Mouse (Mus musculus): ENCODE measurements around the gene Isoc2b.

The Isoc2b gene

DNA sequence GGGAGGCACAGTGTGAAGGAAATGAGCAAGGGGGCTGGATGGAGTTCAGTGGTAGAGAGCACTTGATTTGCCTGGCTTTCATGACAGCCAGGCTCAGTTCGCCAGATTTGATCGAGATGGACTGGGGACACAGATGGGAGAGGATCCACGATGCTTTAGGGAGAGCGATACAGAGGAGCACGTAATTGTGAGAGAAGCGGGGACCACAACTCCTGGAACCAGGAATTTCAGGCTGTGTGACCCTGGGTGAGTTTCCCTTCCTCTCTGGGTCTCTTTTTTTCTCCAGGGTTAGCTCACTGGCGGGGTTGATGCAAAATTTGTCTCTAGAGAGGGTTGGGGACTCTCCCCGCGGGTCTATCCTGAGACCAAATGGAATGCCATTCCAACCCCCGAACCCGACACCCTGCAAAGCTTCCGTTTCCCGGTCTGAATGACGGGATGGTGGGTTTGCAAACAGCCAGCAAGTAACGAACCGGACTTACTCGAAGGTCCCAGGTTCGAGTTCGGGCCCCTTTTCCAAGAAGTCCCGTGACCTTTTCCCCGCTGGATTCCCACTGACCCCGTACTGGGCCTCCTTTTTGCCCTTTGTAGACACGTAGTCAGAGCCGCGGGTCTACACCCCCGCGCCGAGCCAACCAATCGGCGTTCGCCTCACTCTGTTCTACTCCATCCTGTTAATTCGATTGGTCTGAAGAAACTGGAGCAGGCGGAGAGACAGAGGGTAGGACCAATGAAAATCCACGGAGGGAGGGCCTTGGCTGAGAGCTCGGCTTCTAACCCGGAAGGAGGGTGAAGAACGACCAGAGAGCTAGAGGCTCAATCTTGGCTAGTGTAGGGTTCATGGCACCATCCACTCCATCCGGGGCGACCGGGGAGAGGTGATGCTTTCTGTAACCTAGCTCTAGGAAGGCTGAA lies 4.2 kb downstream of the Isoc2b start:
- in situ Hi-C loops (cut with MseI, MboI): loop anchor here in 1 of 2 experiments (10.0 kb wide), 1 partner anchor 61 kb away; no protein-coding TSS in a partner anchor

DNA sequence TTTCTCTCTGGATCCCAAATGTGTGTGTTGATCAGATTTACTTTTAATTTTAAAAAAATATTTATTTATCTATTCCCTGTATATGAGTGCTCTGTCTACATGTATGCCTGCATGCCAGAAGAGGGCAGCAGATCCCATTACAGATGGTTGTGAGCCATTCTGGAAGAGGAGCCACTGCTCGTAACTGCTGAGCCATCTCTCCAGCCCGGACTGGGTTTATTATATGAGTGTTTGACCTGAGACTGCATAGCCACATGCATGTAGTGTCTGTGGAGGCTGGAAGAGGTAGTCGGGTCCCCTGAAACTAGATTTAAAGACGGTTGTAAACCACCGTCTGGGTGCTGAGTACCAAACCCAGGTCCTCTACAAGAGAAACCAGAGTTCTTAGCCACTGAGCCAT lies 5.0 kb downstream of the Isoc2b start:
- in situ Hi-C loops (cut with MseI, MboI): loop anchor here in 1 of 2 experiments (10.0 kb wide), 1 partner anchor 60 kb away; no protein-coding TSS in a partner anchor

GRCm38 (mm10) chr7:4864130-4864845 lies 5.8 kb downstream of the Isoc2b start:
- in situ Hi-C loops (cut with MseI, MboI): loop anchor here in 1 of 2 experiments (10.0 kb wide), 1 partner anchor 59 kb away; no protein-coding TSS in a partner anchor

DNA sequence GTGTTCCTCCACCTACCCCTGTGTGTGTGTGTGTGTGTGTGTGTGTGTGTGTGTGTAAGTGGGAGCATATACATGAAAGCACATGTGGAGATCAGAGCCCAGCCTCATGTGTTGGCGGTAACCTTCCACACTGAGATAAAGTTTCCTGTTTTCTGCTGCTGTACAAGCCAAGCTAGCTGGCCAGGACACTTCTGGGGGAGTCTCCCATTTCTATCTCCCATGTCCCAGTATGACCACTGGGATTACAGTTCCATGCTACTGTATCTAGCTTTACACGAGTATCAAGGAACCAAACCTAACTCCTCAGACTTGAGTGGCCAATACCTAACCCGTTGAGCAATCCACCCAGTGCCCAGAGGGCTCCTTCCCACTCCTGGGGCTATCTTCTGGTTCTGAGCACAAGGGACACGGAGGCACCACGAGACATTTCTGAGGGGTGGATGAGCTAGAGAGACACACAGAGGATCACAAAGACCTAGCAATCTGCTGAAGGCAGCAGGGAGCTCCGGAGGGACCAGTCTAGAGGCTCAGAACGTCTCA lies 6.4 kb downstream of the Isoc2b start:
- in situ Hi-C loops (cut with MseI, MboI): loop anchor here in 1 of 2 experiments (10.0 kb wide), 1 partner anchor 59 kb away; no protein-coding TSS in a partner anchor

- in situ Hi-C loops (cut with MseI, MboI): loop anchor here in 1 of 2 experiments (10.0 kb wide), 1 partner anchor 58 kb away; no protein-coding TSS in a partner anchor
Observed at GRCm38 (mm10) chr7:4863041-4863440, 7.0 kb downstream of the Isoc2b start.

DNA sequence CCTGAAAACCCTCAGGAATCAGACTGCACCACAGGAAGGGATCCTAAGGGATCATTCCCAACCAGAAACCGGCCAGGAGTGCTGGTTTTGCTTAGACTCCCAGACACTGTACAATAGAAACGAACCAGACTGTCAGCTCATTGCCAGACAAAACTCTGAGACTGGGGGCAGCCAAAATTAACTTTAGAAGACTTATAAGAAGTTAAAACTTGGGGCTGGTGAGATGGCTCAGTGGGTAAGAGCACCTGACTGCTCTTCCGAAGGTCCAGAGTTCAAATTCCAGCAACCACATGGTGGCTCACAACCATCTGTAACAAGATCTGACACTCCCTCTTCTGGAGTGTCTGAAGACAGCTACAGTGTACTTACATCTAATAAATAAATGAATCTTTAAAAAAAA lies 9.1 kb downstream of the Isoc2b start:
- in situ Hi-C loops (cut with MseI, MboI): loop anchor here in 1 of 2 experiments (10.0 kb wide), 1 partner anchor 56 kb away; no protein-coding TSS in a partner anchor

GRCm38 (mm10) chr7:4859418-4859978 lies 10.6 kb downstream of the Isoc2b start:
- in situ Hi-C loops (cut with MseI, MboI): no loop called here

DNA sequence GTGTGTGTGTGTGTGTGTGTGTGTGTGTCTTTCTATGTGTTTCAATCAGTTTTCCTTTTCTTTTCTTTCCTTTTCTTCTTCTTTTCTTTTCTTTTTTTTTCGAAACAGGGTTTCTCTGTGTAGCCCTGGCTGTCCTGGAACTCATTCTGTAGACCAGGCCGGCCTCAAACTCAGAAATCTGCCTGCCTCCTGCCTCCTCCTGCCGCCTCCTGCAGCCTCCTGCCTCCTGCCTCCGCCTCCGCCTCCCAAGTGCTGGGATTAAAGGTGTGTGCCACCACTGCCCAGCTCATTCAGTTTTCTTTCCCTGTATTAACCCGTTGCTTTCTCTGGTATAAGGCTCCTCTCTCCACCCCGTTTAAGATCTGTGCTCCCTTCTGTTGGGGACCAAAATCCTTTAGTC lies 12.7 kb downstream of the Isoc2b start:
- in situ Hi-C loops (cut with MseI, MboI): no loop called here

DNA sequence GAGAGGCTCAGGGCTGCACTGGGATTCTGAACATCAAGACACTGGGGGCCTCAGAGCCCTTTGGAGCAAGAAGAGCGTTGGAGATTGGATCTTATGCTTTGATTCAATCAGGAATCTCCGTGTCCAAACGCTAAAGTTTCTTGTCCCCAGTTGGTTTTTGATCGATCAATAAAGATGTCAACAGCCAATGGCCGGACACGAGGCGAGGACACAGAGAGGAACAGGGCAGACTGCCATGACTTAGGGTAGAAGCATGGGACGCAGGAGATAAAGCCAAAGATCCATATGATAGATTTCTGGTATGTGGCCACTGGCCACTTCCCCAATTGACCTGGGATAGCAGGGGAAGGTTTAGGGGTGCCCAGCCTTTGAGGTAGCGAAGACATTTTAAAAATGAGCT lies 13.6 kb downstream of the Isoc2b start:
- in situ Hi-C loops (cut with MseI, MboI): no loop called here

DNA sequence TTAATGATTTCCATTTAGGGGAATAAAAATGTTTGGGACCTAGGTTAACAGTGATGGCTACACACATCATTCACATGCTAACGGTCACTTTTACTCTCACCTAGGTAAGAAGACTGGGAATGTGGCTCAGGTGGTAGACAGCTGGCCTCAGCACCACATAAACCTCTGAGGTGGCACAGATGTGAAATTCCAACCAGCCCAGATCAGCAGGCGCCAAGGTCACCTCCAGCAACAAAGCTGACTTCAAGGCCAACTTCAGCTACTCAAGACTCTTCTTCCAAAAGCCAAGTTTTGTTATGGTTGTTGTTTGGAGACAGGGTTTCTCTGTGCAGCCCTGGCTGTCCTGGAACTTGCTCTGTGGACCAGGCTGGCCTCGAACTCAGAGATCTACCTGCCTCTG lies 16.4 kb downstream of the Isoc2b start:
- in situ Hi-C loops (cut with MseI, MboI): no loop called here

DNA sequence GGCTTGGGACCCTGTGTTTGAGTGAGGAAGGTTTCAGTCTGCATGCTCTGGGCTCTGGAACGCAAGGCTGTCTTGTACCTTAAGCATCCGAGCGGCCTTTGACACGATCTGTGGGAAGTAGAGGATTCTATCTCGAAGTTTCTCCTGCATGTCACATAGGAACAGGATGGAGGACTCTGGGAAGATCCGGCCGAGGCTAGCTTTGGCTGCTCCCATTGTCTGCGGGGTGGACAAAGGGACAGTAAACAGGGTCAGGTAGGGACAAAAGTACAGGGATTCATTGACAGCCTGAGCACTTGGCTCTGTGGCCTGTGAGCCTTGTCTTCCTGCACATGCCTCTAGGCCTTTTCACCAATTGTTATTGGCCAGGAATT lies 18.8 kb downstream of the Isoc2b start:
- in situ Hi-C loops (cut with MseI, MboI): no loop called here

DNA sequence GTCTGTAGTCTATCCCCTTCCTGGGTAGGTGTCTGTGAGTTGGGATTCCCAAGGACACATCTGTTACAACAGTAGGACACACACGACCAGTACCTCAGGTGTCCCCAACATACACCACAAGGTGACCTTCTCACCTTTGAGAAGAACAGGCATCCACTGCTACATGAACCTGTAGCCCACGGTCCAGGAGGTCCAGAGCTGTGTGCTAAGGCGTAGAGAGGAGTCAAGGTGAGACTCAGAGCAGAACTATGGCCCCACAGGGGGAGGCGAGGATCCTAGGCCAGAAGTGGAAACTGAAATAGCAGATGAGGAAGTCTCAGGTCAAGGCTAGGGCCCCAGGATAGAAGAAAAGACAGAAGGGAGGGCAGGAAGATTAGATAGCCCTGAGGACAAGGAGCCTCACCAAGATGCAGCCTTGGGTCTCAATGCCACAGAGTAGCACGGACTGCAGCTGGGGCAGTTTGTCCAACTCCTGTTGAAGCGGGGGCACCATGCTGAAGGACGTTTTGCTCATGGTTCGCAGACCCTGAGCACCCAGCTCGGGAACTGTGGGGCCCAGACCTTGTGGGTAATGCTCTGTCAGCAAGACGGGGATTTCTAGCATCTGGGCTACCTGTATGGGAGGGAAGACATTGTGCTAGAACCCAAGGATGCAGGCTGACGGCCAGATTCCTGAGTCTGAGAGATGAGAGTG lies 19.3 kb downstream of the Isoc2b start:
- in situ Hi-C loops (cut with MseI, MboI): no loop called here

GRCm38 (mm10) chr7:4849372-4849771 lies 20.7 kb downstream of the Isoc2b start:
- in situ Hi-C loops (cut with MseI, MboI): no loop called here

DNA sequence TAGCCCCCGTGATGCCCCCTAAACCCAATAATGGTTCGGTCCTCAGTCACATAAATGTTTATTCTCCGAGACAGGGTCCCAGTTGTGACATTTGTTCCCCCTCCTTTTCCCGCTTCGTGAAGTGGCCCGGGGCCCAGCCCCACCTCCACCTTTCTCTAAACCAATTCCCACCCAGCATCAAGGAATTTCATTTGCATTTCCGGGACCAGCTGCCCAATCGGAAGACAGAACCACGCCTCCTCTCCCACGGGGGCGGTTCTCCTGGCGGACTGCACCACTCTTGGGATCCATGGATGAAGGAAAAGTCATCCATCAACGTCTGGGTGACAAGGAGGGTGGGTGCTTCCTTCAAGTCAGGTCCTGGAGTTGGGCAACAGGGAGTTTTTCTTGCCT lies 25.1 kb downstream of the Isoc2b start:
- in situ Hi-C loops (cut with MseI, MboI): no loop called here

GRCm38 (mm10) chr7:4844245-4844916 lies 25.7 kb downstream of the Isoc2b start, which contains the start of gene Shisa7:
TSS of gene Shisa7 (minus strand) at chr7:4844696.
- in situ Hi-C loops (cut with MseI, MboI): no loop called here

- in situ Hi-C loops (cut with MseI, MboI): no loop called here
Observed at GRCm38 (mm10) chr7:4843604-4844244, 26.3 kb downstream of the Isoc2b start.

DNA sequence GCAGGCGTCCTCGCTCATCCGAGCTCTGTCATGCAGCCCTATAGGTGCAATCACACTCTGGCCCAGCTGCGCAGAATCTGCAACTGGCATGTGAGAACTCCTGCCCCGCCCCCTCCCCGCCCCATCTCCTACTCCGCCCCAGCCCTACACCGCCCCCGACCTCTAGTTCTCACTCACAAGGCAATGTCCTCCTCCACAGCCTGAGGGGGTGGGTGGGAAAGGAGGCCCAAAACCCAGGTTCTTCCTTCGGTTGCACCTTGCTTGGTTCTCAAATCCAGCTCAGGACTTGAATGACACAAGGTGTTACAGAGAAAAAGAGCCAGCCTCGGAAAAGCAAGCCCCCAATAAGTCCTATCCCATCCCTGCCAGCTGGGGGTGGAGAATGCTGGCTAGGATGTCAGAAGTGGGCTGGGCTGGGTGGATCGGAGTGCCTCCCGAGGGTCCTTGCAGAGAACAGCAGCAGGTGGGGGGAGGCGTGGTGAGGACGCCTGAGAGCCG lies 27.4 kb downstream of the Isoc2b start:
- in situ Hi-C loops (cut with MseI, MboI): no loop called here

GRCm38 (mm10) chr7:4842077-4842476 lies 28.0 kb downstream of the Isoc2b start:
- in situ Hi-C loops (cut with MseI, MboI): no loop called here

DNA sequence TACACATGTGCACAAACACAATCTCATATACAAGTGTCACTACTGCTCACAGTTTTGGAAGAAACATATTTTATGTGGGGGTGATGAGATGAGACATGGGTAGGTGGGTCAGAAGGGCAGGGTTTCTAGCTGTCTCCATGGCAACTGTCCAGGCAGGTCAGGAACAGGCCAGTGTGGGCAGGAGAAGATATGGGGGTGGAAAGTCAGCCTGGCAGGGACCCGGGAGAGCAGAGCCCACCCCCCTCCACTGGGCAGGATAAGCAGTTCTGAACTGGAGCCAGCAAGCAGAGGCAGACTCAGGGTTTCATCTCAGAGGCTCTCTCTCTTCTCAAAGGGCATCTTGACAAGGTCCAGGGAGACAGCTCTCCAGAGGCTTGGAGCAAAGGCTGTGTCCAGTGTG lies 32.4 kb downstream of the Isoc2b start:
- in situ Hi-C loops (cut with MseI, MboI): no loop called here

- in situ Hi-C loops (cut with MseI, MboI): no loop called here
Observed at GRCm38 (mm10) chr7:4836351-4836792, 33.7 kb downstream of the Isoc2b start.

All from mouse trophoblast stem cell (cell line).